Mouse (Mus musculus): ENCODE measurements around the gene Slc12a1. TPM values are rescaled to one million over a fixed set of nuclear protein-coding genes. Genes with fewer than 3 reads are reported as not detected.
A peak's percentile ranks its signal among the peaks of the same experiment; 100 is the strongest.

Slc12a1 gene
- total RNA-seq, 4 experiments from 2014 or later = not detected

GRCm38 (mm10) chr2:125254630-125255029 lies 102.3 kb downstream of the Slc12a1 start:
- no peak for DNase-seq (ENCODE audit: low spot score)

DNA sequence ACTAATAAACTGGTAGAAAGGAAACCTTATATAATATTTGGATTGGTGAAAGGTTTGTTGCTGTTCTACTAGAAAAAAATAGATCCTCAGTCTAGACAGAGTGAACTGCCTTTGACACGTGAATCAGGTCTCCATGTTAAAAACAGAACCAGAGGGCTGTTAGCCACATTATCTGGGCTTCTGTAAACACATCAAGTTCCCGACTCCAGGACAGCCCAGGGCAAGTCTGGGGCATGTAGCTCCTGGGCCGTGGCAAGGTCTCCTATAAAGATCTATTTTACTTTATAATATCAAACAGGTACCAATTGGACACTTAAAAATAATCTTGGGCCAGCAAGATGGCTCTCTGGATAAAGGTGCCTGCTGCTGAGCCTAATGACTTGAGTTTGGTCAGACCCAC lies 103.6 kb downstream of the Slc12a1 start:
- DNase-seq (ENCODE audit: low spot score) = no peak

GRCm38 (mm10) chr2:125259230-125260120 lies 107.2 kb downstream of the Slc12a1 start:
- DNase-seq (ENCODE audit: low spot score) = no peak

- DNase-seq (ENCODE audit: low spot score) = no peak
Measured at GRCm38 (mm10) chr2:125260326-125260725, 108.0 kb downstream of the Slc12a1 start.

- DNase-seq (ENCODE audit: low spot score) = peak; percentile 31
Measured at GRCm38 (mm10) chr2:125263056-125263455, 110.8 kb downstream of the Slc12a1 start.

DNA sequence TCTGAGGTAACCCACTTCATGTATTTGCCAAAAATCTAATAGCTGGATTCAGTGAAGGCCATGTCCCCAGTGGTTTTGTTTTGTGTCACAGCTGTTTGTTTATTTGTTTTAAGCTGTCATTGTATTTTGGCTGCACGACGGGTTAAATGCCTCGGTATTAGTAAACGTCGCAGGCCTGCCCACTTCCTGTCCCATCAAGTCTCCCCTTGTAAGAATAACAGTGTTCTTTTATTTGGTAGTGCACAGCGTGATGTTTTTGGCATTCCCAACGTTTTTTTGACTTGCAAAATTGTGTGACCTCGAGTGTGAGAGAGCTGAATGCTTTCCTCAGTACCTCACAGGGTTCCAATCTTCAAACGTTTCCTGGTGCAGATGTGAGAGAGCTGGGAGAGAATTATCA lies 111.4 kb downstream of the Slc12a1 start:
- DNase-seq (ENCODE audit: low spot score) = peak; percentile 25

- DNase-seq (ENCODE audit: low spot score) = no peak
Measured at GRCm38 (mm10) chr2:125268876-125269275, 116.6 kb downstream of the Slc12a1 start.

GRCm38 (mm10) chr2:125275617-125276016 lies 123.3 kb downstream of the Slc12a1 start:
- no peak for DNase-seq (ENCODE audit: low spot score)

- DNase-seq (ENCODE audit: low spot score) = no peak
Measured at GRCm38 (mm10) chr2:125276692-125277091, 124.4 kb downstream of the Slc12a1 start.

- peak; percentile 26 for DNase-seq (ENCODE audit: low spot score)
Measured at GRCm38 (mm10) chr2:125278474-125278873, 126.2 kb downstream of the Slc12a1 start.

Other genes starting within 250 kb of the Slc12a1 start
- gene Slc24a5, start 84.4 kb upstream of the Slc12a1 start, total RNA-seq (2022) = 1 to 10 TPM in 1 of 4 experiments, under 1 TPM in 3; 0.30 to 1.0 (median 0.52) TPM
- 1 to 10 TPM; 4.2 to 7.0 (median 5.4) TPM for gene Myef2, start 28.8 kb upstream of the Slc12a1 start, total RNA-seq (2022)
- gene Ctxn2, start 15.8 kb upstream of the Slc12a1 start, total RNA-seq (2022) = not detected
- gene Dut, start 94.7 kb downstream of the Slc12a1 start, total RNA-seq (2022) = 10 to 100 TPM; 29.6 to 32.2 (median 30.4) TPM